ENCODE assay signal across 9 mouse cellular contexts in genomic region chr4:133484266-133485025, GRCm38 (mm10). TPM values are rescaled to one million over a fixed set of nuclear protein-coding genes. Genes with fewer than 3 reads are reported as not detected.
DNase-seq lines count a peak whose midpoint lies in the region; ATAC-seq lines count a peak whose summit lies in the region.
"Had no signal": no experiment of that assay in that cellular context is flagged by ENCODE, and none has a peak within 500 bp of the region (broad histone marks: within the 10 kb centered on the region; RNA-seq: fewer than 3 reads in every experiment).

No protein-coding gene starts in this region.

- ATAC-seq in heart, embryonic 14.5 days (ENCODE audit: insufficient number of reproducible peaks, insufficient read depth, low FRiP score, low read depth) = no peak
- ATAC-seq in midbrain, embryonic 15.5 days (replicated peaks) = no peak

- no peak overlapping the region for H3K4me3 ChIP-seq in heart, embryonic 14.5 days (ENCODE audit: control insufficient read depth in 1 of 2, insufficient read depth in 1 of 2, low read depth in 1 of 2, low read length in 2 of 2)
- no peak overlapping the region for H3K4me3 ChIP-seq in midbrain, embryonic 15.5 days

- H3K27ac ChIP-seq in heart, embryonic 14.5 days (replicated peaks in 1 of 2; ENCODE audit: control insufficient read depth in 1 of 2, insufficient read depth in 1 of 2, low read depth in 2 of 2, low read length in 2 of 2) = no peak overlapping the region
- H3K27ac ChIP-seq in midbrain, embryonic 15.5 days = no peak overlapping the region

- H3K27me3 ChIP-seq in heart, embryonic 14.5 days (ENCODE audit: control insufficient read depth, insufficient read depth, low read length) = peaks cover 27% of the 10 kb centered on the region
- H3K27me3 ChIP-seq in midbrain, embryonic 15.5 days (replicated peaks) = peaks cover 23% of the 10 kb centered on the region

- WGBS in heart, embryonic 14.5 days = 10% methylated on average over 22 of the region's 22 CpGs
- 9% methylated on average over 22 of the region's 22 CpGs for WGBS in midbrain, embryonic 15.5 days

- peaks cover 16 to 19% of the 10 kb centered on the region in 2 experiments for H3K4me1 ChIP-seq in heart, embryonic 14.5 days (ENCODE audit: control insufficient read depth in 2 of 2, insufficient read depth in 2 of 2, low read length in 2 of 2)
- peaks cover 7% of the 10 kb centered on the region; the same call in 1 of the 2 replicates for H3K4me1 ChIP-seq in midbrain, embryonic 15.5 days

- H3K4me2 ChIP-seq in heart, embryonic 14.5 days (ENCODE audit: low read length) = peak overlapping the region; percentile 54
- 0 out of 2 replicates have a peak overlapping the region, but pooled peaks have one; percentile 5 for H3K4me2 ChIP-seq in midbrain, embryonic 15.5 days

- peak overlapping the region; percentile 49 for H3K9ac ChIP-seq in heart, embryonic 14.5 days (ENCODE audit: low read length)
- no peak overlapping the region for H3K9ac ChIP-seq in midbrain, embryonic 15.5 days

- DNase-seq in adrenal gland, postnatal 10 days = peak; percentile 39
- no peak for DNase-seq in adrenal gland, postnatal 25 days
- DNase-seq in ES-CJ7 (ENCODE audit: low read depth, low spot score) = peak; percentile 75
- DNase-seq in kidney, postnatal 10 days = peak; percentile 81
- no peak for DNase-seq in cerebellum, adult 11-12 months
- no peak for DNase-seq in cerebellum, adult 11 months

- no peaks in the 10 kb centered on the region for H3K36me3 ChIP-seq in heart, embryonic 14.5 days (ENCODE audit: control insufficient read depth, insufficient read depth, low read length)
- H3K36me3 ChIP-seq in midbrain, embryonic 15.5 days (replicated peaks) = no peaks in the 10 kb centered on the region

- no peaks in the 10 kb centered on the region for H3K9me3 ChIP-seq in heart, embryonic 14.5 days (ENCODE audit: control insufficient read depth, low read length)
- no peaks in the 10 kb centered on the region for H3K9me3 ChIP-seq in midbrain, embryonic 15.5 days

RNA-seq across cellular contexts. Expression of gene Tent5b, which starts 4.5 kb away (rescaled TPM):
- 1 to 10 TPM in 1 of 2 experiments, under 1 TPM in 1; 0.58 to 1.2 TPM for total RNA-seq in adrenal gland, postnatal 10 days (2021)
- total RNA-seq in adrenal gland, postnatal 25 days (2021) = 0.76 and 1.2 TPM in 2 replicates
- 0.28 and 0.61 TPM in 2 replicates for polyA plus RNA-seq in heart, embryonic 14.5 days (2014; fragmentation: Nextera tagmentation; extraction: Ambion mirVana)
- polyA plus RNA-seq in midbrain, embryonic 15.5 days (2015; fragmentation: Nextera tagmentation; extraction: Ambion mirVana) = 0.22 and 0.37 TPM in 2 replicates
- total RNA-seq: common myeloid progenitor, adult 5-6 weeks had no signal

RNA-seq across cellular contexts. Expression of gene Trnp1, which starts 13.9 kb away (rescaled TPM):
- total RNA-seq in adrenal gland, postnatal 10 days (2021) = 1 to 10 TPM; 6.2 to 9.3 TPM
- total RNA-seq in adrenal gland, postnatal 25 days (2021) = 4.6 and 4.9 TPM in 2 replicates
- 1.2 and 1.3 TPM in 2 replicates for polyA plus RNA-seq in heart, embryonic 14.5 days (2014; fragmentation: Nextera tagmentation; extraction: Ambion mirVana)
- polyA plus RNA-seq in midbrain, embryonic 15.5 days (2015; fragmentation: Nextera tagmentation; extraction: Ambion mirVana) = 6.4 and 6.9 TPM in 2 replicates
- total RNA-seq: common myeloid progenitor, adult 5-6 weeks had no signal

RNA-seq across cellular contexts. Expression of gene Kdf1, which starts 34.3 kb away (rescaled TPM):
- 1 to 10 TPM; 2.1 to 3.1 TPM for total RNA-seq in adrenal gland, postnatal 10 days (2021)
- total RNA-seq in adrenal gland, postnatal 25 days (2021) = 2.8 and 5.1 TPM in 2 replicates
- 0.20 and 0.62 TPM in 2 replicates for polyA plus RNA-seq in heart, embryonic 14.5 days (2014; fragmentation: Nextera tagmentation; extraction: Ambion mirVana)
- polyA plus RNA-seq in midbrain, embryonic 15.5 days (2015; fragmentation: Nextera tagmentation; extraction: Ambion mirVana) = 0.95 and 0.99 TPM in 2 replicates
- total RNA-seq: common myeloid progenitor, adult 5-6 weeks had no signal

Comparison
In these comparisons a context has a peak if more than half of its experiments do, and no peak if none do; other contexts are left out.
1. DNase-seq: peak in adrenal gland, postnatal 10 days (single experiment), ES-CJ7 (single experiment) and kidney, postnatal 10 days (single experiment); none in adrenal gland, postnatal 25 days (single experiment), cerebellum, adult 11-12 months (single experiment) and cerebellum, adult 11 months (single experiment).